Mouse (Mus musculus) kidney, adult 11 months (tissue): ENCODE measurements around the gene Gm6367.
"Not testable (repeated sequence)": the region's sequence is repeated elsewhere in the genome, so short reads cannot be mapped to it uniquely, and the experiment has no call there.

Experiments
- DNase-seq: peaks from one replicate; pipeline ENCODE4 v3.0.0; 2022

Gm6367 gene

GRCm38 (mm10) chr5:94988326-94988725, at the start of gene Gm6367:
Gene Gm6367 (plus strand): TSS chr5:94988626.
- not testable (repeated sequence) for DNase-seq
